Mouse (Mus musculus) embryo, embryonic 11.5 days (tissue): ENCODE data around the gene Gm42742.

Experiments used
- DNase-seq: peaks from one replicate; pipeline ENCODE4 v3.0.0-alpha.2; 2012; ENCODE audit warnings: low read depth, low spot score

Gene Gm42742

DNA sequence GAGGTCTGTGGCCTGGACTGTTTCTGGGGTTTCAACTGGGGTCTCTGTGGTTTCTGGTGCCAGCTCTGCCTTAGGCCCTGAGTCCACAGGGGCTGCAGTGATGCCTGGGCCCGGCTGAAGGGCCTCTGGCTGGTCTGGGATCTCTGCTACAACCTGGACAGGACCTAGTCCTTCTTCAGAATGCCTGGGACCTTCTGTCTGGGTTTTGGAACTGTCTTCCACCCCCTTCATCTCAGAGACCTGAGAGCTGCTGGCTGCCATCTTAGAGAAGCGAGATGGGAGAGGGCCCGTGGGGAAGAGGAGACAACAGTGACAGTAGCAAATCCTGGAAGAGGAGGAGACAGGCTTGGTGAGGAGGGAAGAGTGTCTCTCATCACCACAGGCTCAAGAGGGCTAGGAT lies 866 bp downstream of the Gm42742 start:
- no peak for DNase-seq

- DNase-seq: no peak
Measured at GRCm38 (mm10) chr7:127019306-127019960, 1.5 kb downstream of the Gm42742 start.

DNA sequence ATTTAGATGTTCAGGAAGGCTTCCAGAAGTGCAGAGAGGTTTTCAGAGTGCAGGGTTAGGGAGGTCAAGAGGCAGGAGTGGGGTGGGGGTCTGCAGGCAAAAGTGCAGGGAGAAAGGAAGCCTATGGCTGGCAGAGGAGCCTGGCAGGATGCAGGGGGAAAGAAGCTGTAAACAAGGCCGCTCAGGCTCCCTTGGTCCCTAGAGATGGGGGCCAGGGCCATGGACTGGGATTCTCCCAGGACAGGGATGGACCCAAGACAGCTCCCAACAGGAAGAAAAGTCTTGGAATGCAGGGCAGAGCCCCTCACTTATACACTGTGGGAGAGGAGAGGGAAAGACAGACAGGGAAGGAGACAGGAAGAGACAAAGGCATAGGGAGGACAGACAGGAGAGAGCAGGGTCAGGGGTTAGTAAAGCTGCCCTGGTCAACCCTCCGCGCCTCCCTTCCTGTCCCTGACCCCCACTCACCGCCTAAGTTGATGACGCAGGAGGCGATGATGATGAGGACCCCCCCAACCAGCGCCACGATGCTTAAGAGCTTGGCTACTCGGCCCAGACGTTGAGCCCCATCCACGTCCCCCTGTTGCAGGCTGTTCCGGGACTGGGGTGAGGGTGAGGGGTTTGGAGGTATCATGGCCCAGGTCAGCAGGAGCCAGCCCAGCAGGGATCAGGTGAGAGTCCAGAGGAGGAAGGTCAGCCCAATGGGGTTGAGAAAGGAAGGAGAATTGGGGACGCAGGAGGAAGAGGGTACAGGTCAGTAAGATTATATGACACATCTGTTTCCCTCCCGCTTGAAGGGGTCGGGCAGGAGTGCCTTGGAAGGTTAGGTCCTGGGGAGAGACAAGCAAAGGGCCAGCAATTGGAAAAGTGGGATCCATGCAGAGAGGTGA lies 2.2 kb downstream of the Gm42742 start:
- no peak for DNase-seq

GRCm38 (mm10) chr7:127017950-127018345 lies 2.9 kb downstream of the Gm42742 start:
- no peak for DNase-seq

DNA sequence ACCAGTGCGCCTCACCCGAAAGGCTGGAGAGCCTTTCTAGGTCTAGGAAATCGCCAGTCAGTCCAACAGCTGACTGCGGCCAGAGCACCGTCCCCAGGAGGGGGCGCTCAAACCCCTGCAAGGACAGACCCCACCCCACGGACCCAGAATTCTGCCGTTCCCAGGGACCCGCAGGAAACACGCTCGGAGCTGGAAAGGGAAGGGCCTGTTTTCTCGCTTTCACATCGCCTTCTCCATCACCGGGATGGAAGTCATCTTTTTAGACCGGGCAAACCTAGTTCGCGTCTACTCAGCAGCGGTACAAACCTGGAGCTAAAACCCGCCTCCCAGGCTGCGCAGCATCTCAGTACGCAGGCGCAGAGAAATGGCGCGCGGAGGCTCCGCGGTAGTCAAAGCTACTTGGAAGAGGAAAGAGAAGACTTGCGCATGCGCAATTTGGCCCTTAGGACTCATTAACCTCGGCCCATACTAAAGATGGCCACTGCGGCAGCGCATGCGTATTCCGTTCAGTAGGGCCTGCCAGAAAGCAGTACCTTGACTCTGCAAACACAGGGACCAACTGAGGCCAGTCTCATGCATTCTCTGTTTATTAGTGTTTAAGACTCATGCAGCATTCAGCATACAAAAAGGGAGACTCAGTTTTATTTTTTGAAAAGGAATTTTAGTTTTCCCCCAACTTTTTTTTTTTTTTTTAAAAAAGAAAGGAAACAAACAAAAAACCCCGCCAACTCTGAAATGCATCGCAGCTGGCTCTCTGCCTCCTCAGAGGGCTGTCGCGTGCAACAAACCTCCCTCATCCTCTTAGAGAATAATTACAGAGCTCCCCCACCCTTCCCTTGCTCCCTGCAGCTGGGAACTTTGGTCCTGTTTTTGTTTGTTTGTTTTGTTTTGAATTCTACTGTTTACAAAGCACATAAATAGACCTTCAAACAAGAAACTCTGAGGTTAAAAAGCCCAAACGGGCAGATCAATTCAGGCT lies 3.6 kb downstream of the Gm42742 start, which contains the start of gene Pagr1a:
Gene Pagr1a (minus strand): TSS at position 382 of the 979 bp plus-strand sequence.
- peak; percentile 100 for DNase-seq

DNA sequence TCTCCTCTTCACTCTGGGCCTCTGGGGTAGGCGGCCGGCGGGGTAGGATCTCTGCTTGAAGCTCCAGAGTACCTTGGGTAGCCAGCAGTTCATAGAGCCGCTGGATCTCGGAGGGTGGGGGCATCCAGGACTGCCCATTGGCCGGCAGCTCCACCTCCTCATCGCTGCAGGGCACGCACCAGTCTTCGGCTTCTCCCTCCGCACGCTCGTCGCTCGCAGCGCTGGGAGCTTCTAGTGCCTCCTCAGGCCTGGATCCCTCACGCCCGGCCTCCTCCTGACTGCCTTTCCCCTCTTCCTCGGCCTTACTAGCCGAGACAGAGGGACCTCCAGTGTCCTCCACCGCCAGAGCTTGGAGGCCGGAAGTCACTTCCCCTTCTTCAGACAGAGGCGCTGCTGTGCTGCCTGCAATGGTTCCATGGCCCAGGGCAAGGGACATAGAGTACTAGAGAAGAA lies 4.4 kb downstream of the Gm42742 start:
- no peak for DNase-seq

GRCm38 (mm10) chr7:127016481-127016485 lies 4.6 kb downstream of the Gm42742 start, which contains the start of gene Pagr1b:
TSS of gene Pagr1b (minus strand) at chr7:127016484.
- DNase-seq: no peak

DNA sequence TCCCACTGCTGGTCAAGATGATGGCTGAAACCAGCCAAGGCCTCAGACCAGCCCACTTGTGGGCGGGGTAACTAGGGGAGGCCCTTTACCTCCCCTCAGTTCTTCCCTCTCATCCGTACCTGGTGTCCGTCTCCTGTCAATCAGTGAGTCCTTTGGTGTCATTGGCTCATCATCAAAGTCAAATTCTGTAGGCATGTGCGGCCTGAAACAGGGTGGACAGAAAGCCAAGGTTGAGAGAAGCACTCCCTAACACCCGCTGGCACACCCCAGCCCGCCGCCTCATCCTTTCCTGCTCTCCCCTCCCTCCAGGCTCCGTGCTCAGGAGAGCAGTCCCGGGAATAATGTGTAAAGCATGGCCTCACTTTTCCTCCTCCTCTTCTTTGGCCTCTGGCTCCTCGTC lies 4.8 kb downstream of the Gm42742 start:
- DNase-seq: peak; percentile 35

DNA sequence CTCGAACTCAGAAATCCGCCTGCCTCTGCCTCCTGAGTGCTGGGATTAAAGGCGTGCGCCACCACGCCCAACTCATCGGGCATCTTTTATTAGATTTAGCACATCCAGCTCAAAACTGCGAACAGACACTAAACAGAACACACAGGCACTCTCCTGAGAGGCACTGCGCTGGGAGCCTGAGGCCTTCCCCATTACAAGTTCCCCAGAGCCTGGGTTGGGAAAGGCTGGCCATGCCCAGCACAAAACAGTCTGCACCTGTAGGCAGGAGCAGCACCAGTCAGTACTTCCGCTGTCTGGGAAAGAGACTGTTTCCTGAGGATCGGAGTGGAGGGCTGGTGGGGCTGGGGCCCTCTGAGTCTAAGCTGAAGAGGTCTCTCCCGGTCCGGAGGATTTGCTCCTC lies 5.9 kb downstream of the Gm42742 start:
- no peak for DNase-seq

- peak; percentile 13 for DNase-seq
Measured at GRCm38 (mm10) chr7:127014320-127014719, 6.6 kb downstream of the Gm42742 start, which contains the start of gene Mvp. TSS of gene Mvp (minus strand) at chr7:127014621.

DNA sequence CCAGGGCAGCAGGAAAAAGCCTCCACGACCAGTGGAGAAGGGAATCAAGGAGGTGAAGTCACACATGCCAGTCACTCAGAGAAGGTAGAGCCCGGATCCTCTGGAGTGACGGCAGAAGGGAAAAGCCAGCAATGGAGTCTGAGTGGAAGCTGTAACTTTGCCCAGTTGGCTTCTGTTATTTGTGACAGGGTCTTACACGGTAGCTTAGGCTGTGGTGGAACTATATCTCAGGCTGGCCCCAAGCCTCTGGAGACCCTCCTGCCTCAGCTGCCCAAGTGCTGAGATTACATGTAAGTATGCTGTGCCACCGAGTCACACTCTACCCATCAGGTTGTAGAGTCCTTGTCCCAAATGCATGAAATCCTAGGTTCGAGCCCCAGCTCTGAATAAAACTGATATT lies 7.5 kb downstream of the Gm42742 start:
- no peak for DNase-seq

GRCm38 (mm10) chr7:127012845-127013244 lies 8.1 kb downstream of the Gm42742 start:
- DNase-seq: no peak

- no peak for DNase-seq
Measured at GRCm38 (mm10) chr7:127012374-127012773, 8.5 kb downstream of the Gm42742 start.

DNA sequence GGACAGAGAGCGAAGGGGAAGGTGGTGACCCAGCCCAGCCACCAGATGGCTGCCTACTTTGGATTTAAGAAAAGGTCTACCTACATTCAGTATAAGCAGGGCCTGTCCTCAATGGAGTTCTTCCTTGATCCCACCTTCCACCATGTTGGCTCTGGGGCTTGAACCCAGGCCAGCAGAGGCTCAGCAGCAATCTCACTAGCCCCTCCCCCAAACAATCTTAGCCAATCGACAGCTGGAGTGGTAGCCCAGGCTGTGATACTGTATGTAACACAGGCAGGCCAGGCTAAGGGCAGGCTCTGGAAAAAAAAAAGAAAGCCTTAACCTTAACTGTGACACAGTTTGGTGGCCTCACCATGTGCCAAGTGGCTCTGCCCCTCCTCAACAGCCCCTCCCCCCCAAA lies 9.2 kb downstream of the Gm42742 start:
- DNase-seq: no peak

DNA sequence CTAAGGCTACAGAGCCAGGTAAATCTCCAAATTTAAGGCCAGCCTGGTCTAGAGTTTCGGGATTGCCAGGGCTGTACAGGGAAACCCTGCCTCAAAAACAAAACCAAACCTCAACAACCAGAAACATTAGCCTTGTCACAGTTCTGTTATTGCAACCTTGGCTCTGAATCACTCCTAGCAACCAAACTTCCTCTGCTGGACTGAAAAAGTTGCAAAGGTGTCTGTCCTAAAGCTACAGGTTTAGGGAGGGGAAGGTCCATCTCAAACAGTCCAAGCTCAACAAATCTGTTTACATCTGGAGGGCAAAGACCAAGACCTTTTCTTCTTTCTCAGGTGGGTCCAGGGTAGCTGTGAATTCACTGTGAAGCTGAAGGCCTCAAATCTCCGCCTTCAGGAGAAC lies 9.8 kb downstream of the Gm42742 start:
- DNase-seq: no peak

GRCm38 (mm10) chr7:127009307-127010085 lies 11.4 kb downstream of the Gm42742 start:
- DNase-seq: no peak

DNA sequence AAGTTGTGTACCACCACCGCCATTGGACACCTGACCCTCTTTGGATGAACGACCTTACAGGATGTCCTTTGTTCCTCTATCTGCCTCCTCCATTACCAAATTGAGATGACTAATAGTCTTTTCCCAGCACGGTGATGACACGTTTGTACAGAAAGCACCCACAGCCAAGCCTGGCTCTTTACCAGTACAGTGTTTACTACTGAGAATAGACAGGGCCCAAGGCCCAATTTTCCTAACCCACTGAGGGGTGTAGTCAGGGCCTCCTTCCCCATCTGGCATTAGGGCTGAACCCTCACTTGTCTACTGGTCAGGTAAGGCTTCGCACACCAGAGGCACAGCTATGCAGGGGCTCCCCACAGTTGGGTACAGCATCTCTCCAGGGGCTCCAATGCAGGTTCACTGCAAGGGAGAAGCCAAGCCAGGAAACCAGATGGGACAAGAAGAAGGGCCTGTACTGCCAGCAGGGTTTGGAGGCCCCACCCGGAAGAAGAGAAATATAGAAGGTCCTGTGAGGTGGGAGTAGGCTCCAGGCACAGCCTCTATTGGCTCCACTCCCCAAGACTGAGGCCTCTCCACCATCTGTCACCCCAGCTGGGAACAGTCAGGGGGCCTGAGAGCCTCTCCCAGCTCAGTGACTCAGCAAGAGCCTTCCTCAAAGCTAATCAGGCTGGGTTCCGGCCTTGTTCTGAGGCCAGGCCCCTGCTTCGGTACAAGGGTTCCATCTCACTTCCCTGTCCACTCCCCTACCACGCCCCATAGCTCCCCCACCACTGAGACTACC lies 12.5 kb downstream of the Gm42742 start:
- no peak for DNase-seq

- no peak for DNase-seq
Measured at GRCm38 (mm10) chr7:127007313-127008024, 13.4 kb downstream of the Gm42742 start.

- DNase-seq: no peak
Measured at GRCm38 (mm10) chr7:127004122-127004875, 16.6 kb downstream of the Gm42742 start.
